Mouse (Mus musculus): ENCODE data around the gene Bcas3.

DNA sequence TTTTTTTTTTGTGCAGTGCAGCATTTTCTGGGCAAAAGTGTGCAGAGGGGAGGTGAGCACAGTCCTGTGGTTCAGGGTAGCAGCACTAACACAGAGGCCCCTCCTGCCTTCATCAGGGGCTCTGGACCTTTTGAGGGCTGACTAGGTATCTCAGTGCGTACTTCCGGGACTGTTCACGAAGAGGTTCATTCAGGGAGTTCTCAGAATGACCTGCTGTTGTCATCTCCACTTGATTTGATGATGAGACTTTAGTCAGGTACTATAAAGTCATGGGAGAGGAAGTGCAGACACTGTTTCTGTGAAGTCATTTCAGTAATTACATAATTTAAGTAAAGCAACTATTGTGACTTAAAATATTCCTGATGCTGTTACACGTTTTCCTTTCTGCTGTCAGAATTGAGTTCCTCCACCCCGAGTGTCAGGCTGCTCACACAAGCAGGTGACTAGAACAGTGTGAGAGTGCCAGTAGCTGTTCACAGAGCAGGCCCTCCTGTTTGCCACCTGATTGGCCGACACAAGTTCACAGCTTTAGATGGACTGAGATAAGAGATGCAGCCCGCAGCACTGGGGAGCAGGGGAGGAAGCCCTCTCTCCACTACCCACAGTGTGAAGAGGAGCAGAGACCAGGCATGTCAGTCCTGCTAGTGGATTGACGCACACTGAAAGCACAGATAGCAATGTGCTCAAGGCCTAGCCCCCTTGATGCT, 100.8 kb downstream of the Bcas3 start:
- TF ChIP-seq EP300 (IDR thresholded peaks at IDR 0.05) (no peak), CTCF (IDR thresholded peaks at IDR 0.05) (no peak)
